Mouse (Mus musculus): ENCODE results near the gene Mlh3.

The Mlh3 gene

GRCm38 (mm10) chr12:85186361-85186760, 84.0 kb downstream of the Mlh3 start:
- no peak for DNase-seq (ENCODE audit: low read depth)

- no peak for DNase-seq (ENCODE audit: low read depth)
Observed at GRCm38 (mm10) chr12:85185810-85186209, 84.6 kb downstream of the Mlh3 start.
